Mouse (Mus musculus) midbrain, embryonic 14.5 days (tissue): Measurements from ENCODE around the gene Cldn22. TPM values are rescaled to one million over a fixed set of nuclear protein-coding genes. Genes with fewer than 3 reads are reported as not detected.

Source experiments
- ATAC-seq: fragments of 200-750 bp; cut with Nextera tagmentation; 2 replicates; pipeline ENCODE4 v1.8.0; 2017; ENCODE audit warnings: moderate number of reproducible peaks, moderate library complexity; ENCODE audit not compliant: low FRiP score, low TSS enrichment
- DNase-seq: peaks from one replicate; pipeline ENCODE4 v3.0.0-alpha.2; 2015
- H3K27ac ChIP-seq: fragments of 300-500 bp; sonication (generic); replicated peaks from 2 replicates; pipeline ENCODE4 v1.5.1; 2014; ENCODE audit warnings: mild to moderate bottlenecking, low read depth, low read length, moderate library complexity
- H3K27me3 ChIP-seq: fragments of 300-500 bp; sonication (generic); 2 replicates; pipeline ENCODE4 v1.6.1; 2014; ENCODE audit warnings: low read length, control low read depth, mixed read lengths; ENCODE audit not compliant: control insufficient read depth, insufficient read depth
- H3K36me3 ChIP-seq: fragments of 300-500 bp; sonication (generic); 2 replicates; pipeline ENCODE4 v1.6.1; 2014; ENCODE audit warnings: low read length, control low read depth; ENCODE audit not compliant: control insufficient read depth, insufficient read depth
- H3K4me1 ChIP-seq: fragments of 300-500 bp; sonication (generic); 2 replicates; pipeline ENCODE4 v1.6.1; 2014; ENCODE audit warnings: mild to moderate bottlenecking, antibody characterized with exemption, low read length, control low read depth; ENCODE audit not compliant: control insufficient read depth, insufficient read depth
- H3K4me2 ChIP-seq: fragments of 300-500 bp; sonication (generic); 2 replicates; pipeline ENCODE4 v1.6.1; 2014; ENCODE audit warnings: mild to moderate bottlenecking, low read length, moderate library complexity
- H3K4me3 ChIP-seq: fragments of 300-500 bp; sonication (generic); replicated peaks from 2 replicates; pipeline ENCODE4 v1.5.1; 2014; ENCODE audit warnings: low read depth, low read length
- H3K9ac ChIP-seq: fragments of 300-500 bp; sonication (generic); replicated peaks from 2 replicates; pipeline ENCODE4 v1.6.1; 2014; ENCODE audit warnings: mild to moderate bottlenecking, low read length, moderate library complexity
- H3K9me3 ChIP-seq: fragments of 300-500 bp; sonication (generic); 2 replicates; pipeline ENCODE4 v1.6.1; 2016; ENCODE audit warnings: low read length, control low read depth, mixed read lengths; ENCODE audit not compliant: control insufficient read depth
- WGBS: fragments of 180-500 bp; shearing (Covaris S2); extraction: QIAGEN DNeasy Blood & Tissue Kit; methylation state at CpG from one replicate; pipeline ENCODE4 v1.1.7; 2014; 5-methylcytosine and 5-hydroxymethylcytosine counted together
- polyA plus RNA-seq: library from polyadenylated mRNA; unstranded; fragments of >200 nt; fragmentation: Nextera tagmentation; extraction: Ambion mirVana; gene quantifications from 2 replicates; pipeline ENCODE4 v1.2.1, GENCODE M21; 2014

Gene Cldn22
- polyA plus RNA-seq, 1 experiment from 2014 or later = not detected

GRCm38 (mm10) chr8:47845956-47846355 lies 21.7 kb downstream of the Cldn22 start:
- DNase-seq (no peak), ATAC-seq (no peak)
- Histone ChIP-seq H3K27me3 (no peaks in the 10 kb centered on the region), H3K9ac (no peak overlapping the region), H3K4me3 (no peak overlapping the region), H3K9me3 (no peaks in the 10 kb centered on the region), H3K36me3 (peaks cover 15% of the 10 kb centered on the region), H3K4me1 (no peaks in the 10 kb centered on the region), H3K4me2 (no peak overlapping the region), H3K27ac (no peak overlapping the region)
- 73% methylated on average over 13 of the region's 13 CpGs for WGBS

- 96% methylated on average over 14 of the region's 14 CpGs for WGBS
These were observed 22.9 kb downstream of the Cldn22 start for GRCm38 (mm10) chr8:47847161-47847560.

GRCm38 (mm10) chr8:47847931-47848330 lies 23.6 kb downstream of the Cldn22 start:
- Histone ChIP-seq H3K27ac (no peak overlapping the region), H3K9ac (no peak overlapping the region), H3K27me3 (no peaks in the 10 kb centered on the region), H3K4me2 (no peak overlapping the region), H3K9me3 (no peaks in the 10 kb centered on the region), H3K4me1 (no peaks in the 10 kb centered on the region), H3K36me3 (peaks cover 12% of the 10 kb centered on the region; the same call in 1 of the 2 replicates), H3K4me3 (no peak overlapping the region)
- DNase-seq (no peak), ATAC-seq (no peak)
- 97% methylated on average over 6 of the region's 6 CpGs for WGBS

More at GRCm38 (mm10) chr8:47847161-47847560, 22.9 kb downstream of the Cldn22 start:
- H3K9me3 ChIP-seq = no peaks in the 10 kb centered on the region
- H3K4me3 ChIP-seq = no peak overlapping the region
- H3K27me3 ChIP-seq = no peaks in the 10 kb centered on the region
- ATAC-seq (no peak), DNase-seq (no peak)
- no peaks in the 10 kb centered on the region for H3K4me1 ChIP-seq
- H3K4me2 ChIP-seq = no peak overlapping the region
- H3K36me3 ChIP-seq = peaks cover 15% of the 10 kb centered on the region
- H3K9ac ChIP-seq = no peak overlapping the region
- no peak overlapping the region for H3K27ac ChIP-seq

GRCm38 (mm10) chr8:47849842-47850241 lies 25.6 kb downstream of the Cldn22 start:
- Histone ChIP-seq H3K27me3 (no peaks in the 10 kb centered on the region), H3K27ac (no peak overlapping the region), H3K9me3 (no peaks in the 10 kb centered on the region), H3K4me1 (no peaks in the 10 kb centered on the region), H3K9ac (no peak overlapping the region), H3K4me2 (no peak overlapping the region), H3K36me3 (peaks cover 12% of the 10 kb centered on the region; the same call in 1 of the 2 replicates), H3K4me3 (no peak overlapping the region)
- no peak for DNase-seq
- ATAC-seq = no peak
- 84% methylated on average over 8 of the region's 8 CpGs for WGBS

GRCm38 (mm10) chr8:47851824-47852502 lies 27.7 kb downstream of the Cldn22 start:
- no peak overlapping the region for H3K4me3 ChIP-seq
- no peaks in the 10 kb centered on the region for H3K4me1 ChIP-seq
- no peak overlapping the region for H3K27ac ChIP-seq
- no peak for DNase-seq
- no peak overlapping the region for H3K4me2 ChIP-seq
- H3K27me3 ChIP-seq = no peaks in the 10 kb centered on the region
- peaks cover 15% of the 10 kb centered on the region; the same call in 1 of the 2 replicates for H3K36me3 ChIP-seq
- ATAC-seq = no peak
- no peak overlapping the region for H3K9ac ChIP-seq
- 82% methylated on average over 12 of the region's 12 CpGs for WGBS
- no peaks in the 10 kb centered on the region for H3K9me3 ChIP-seq

- Histone ChIP-seq H3K9me3 (no peaks in the 10 kb centered on the region), H3K27me3 (no peaks in the 10 kb centered on the region), H3K27ac (no peak overlapping the region), H3K4me3 (no peak overlapping the region), H3K9ac (no peak overlapping the region), H3K4me1 (no peaks in the 10 kb centered on the region), H3K36me3 (peaks cover 9% of the 10 kb centered on the region; the same call in 1 of the 2 replicates), H3K4me2 (no peak overlapping the region)
- WGBS = 86% methylated on average over 5 of the region's 5 CpGs
- DNase-seq = no peak
- ATAC-seq = no peak
These were observed 28.5 kb downstream of the Cldn22 start for GRCm38 (mm10) chr8:47852737-47853136.

GRCm38 (mm10) chr8:47853356-47853755 lies 29.1 kb downstream of the Cldn22 start:
- no peaks in the 10 kb centered on the region for H3K9me3 ChIP-seq
- 90% methylated on average over 5 of the region's 5 CpGs for WGBS
- no peak overlapping the region for H3K27ac ChIP-seq
- H3K27me3 ChIP-seq = no peaks in the 10 kb centered on the region
- DNase-seq (no peak), ATAC-seq (no peak)
- H3K4me2 ChIP-seq = no peak overlapping the region
- 0 out of 2 replicates have a peak, but pooled peaks cover 5% of the 10 kb centered on the region for H3K36me3 ChIP-seq
- no peak overlapping the region for H3K4me3 ChIP-seq
- no peaks in the 10 kb centered on the region for H3K4me1 ChIP-seq
- H3K9ac ChIP-seq = no peak overlapping the region

- H3K27ac ChIP-seq = no peak overlapping the region
- WGBS = 91% methylated on average over 12 of the region's 12 CpGs
- H3K9ac ChIP-seq = no peak overlapping the region
These were observed 35.0 kb downstream of the Cldn22 start for GRCm38 (mm10) chr8:47859259-47859658.

GRCm38 (mm10) chr8:47866568-47866967 lies 42.3 kb downstream of the Cldn22 start:
- DNase-seq (no peak), ATAC-seq (no peak)
- Histone ChIP-seq H3K9ac (no peak overlapping the region), H3K4me3 (no peak overlapping the region), H3K36me3 (peaks cover 10% of the 10 kb centered on the region; the same call in 1 of the 2 replicates), H3K4me1 (no peaks in the 10 kb centered on the region), H3K27me3 (no peaks in the 10 kb centered on the region), H3K9me3 (no peaks in the 10 kb centered on the region), H3K4me2 (no peak overlapping the region), H3K27ac (no peak overlapping the region)
- WGBS = 87% methylated on average over 8 of the region's 8 CpGs

More at GRCm38 (mm10) chr8:47859259-47859658, 35.0 kb downstream of the Cldn22 start:
- DNase-seq (no peak), ATAC-seq (no peak)
- H3K27me3 ChIP-seq = no peaks in the 10 kb centered on the region
- H3K36me3 ChIP-seq = peaks cover 12% of the 10 kb centered on the region; the same call in 1 of the 2 replicates
- H3K9me3 ChIP-seq = no peaks in the 10 kb centered on the region
- no peaks in the 10 kb centered on the region for H3K4me1 ChIP-seq
- H3K4me3 ChIP-seq = no peak overlapping the region
- H3K4me2 ChIP-seq = no peak overlapping the region
